Mouse (Mus musculus) C2C12 (cell line): ENCODE measurements at regions not wholly inside any gene's neighbourhood (a gene's known extent, or its start where the extent isn't known, plus 50 kb on each side); places are given as distances from the start of the nearest gene placed in this dataset.
A peak's percentile ranks its signal among the peaks of the same experiment; 100 is the strongest.
"Not testable (repeated sequence)": the region's sequence is repeated elsewhere in the genome, so short reads cannot be mapped to it uniquely, and the experiment has no call there.

Experiments used
- H3K27me3 ChIP-seq: one replicate; pipeline ENCODE4 v1.6.1; 2011; ENCODE audit not compliant: control insufficient read depth, insufficient read depth, insufficient read length
- H3K36me3 ChIP-seq: one replicate; pipeline ENCODE4 v1.6.1; 2011; ENCODE audit not compliant: control insufficient read depth, insufficient read depth
- H3K4me3 ChIP-seq: one replicate; pipeline ENCODE4 v1.5.1; 2011; ENCODE audit warnings: mild to moderate bottlenecking, control low read depth; ENCODE audit not compliant: poor library complexity, insufficient read depth, severe bottlenecking
- H3K79me2 ChIP-seq: one replicate; pipeline ENCODE4 v1.6.1; 2011; ENCODE audit not compliant: control insufficient read depth, insufficient read depth
- H3K79me3 ChIP-seq: one replicate; pipeline ENCODE4 v1.6.1; 2011; ENCODE audit warnings: low read depth, control low read depth
- H3ac ChIP-seq: one replicate; pipeline ENCODE3; 2011; ENCODE audit warnings: low read depth; ENCODE audit not compliant: control insufficient read depth, insufficient read length
- CEBPB ChIP-seq: IDR thresholded peaks from one replicate; pipeline ENCODE4 v1.6.1; 2011; ENCODE audit warnings: low read depth, mild to moderate bottlenecking, control low read depth, moderate library complexity
- CTCF ChIP-seq: IDR thresholded peaks from one replicate; pipeline ENCODE4 v1.5.1; 2011; ENCODE audit not compliant: control insufficient read depth, insufficient read depth, insufficient read length
- FOSL1 ChIP-seq: IDR thresholded peaks from one replicate; pipeline ENCODE4 v1.8.0; 2011; ENCODE audit warnings: mild to moderate bottlenecking, low read length; ENCODE audit not compliant: poor library complexity, insufficient read depth, severe bottlenecking
- MAX ChIP-seq: IDR thresholded peaks from one replicate; pipeline ENCODE4 v1.6.1; 2011; ENCODE audit warnings: mild to moderate bottlenecking, control low read depth
- MYOD1 ChIP-seq: IDR thresholded peaks from one replicate; pipeline ENCODE4 v1.6.1; 2011; ENCODE audit warnings: low read depth; ENCODE audit not compliant: control insufficient read depth, insufficient read length
- MYOG ChIP-seq: IDR thresholded peaks from one replicate; pipeline ENCODE4 v1.6.1; 2011; ENCODE audit not compliant: control insufficient read depth, insufficient read length; ENCODE audit errors: extremely low read depth
- USF1 ChIP-seq: IDR thresholded peaks from one replicate; pipeline ENCODE4 v1.6.1; 2011; ENCODE audit warnings: low read depth, mild to moderate bottlenecking, control low read depth, moderate library complexity

- Histone ChIP-seq H3K27me3 (no peaks in the 10 kb centered on the region), H3K79me3 (no peaks in the 10 kb centered on the region), H3K4me3 (no peak overlapping the region), H3K79me2 (no peaks in the 10 kb centered on the region), H3ac (no peak overlapping the region), H3K36me3 (no peaks in the 10 kb centered on the region)
- TF ChIP-seq MAX (no peak), CEBPB (no peak), FOSL1 (no peak), MYOD1 (no peak), MYOG (no peak), USF1 (no peak), CTCF (no peak)
Measured at GRCm38 (mm10) chr9:5634969-5635368, 289.7 kb downstream of the Casp12 start.

- no peak overlapping the region for H3ac ChIP-seq
- no peaks in the 10 kb centered on the region for H3K79me2 ChIP-seq
- H3K79me3 ChIP-seq, result no peaks in the 10 kb centered on the region
- H3K36me3 ChIP-seq, result no peaks in the 10 kb centered on the region
- no peak for TF ChIP-seq MAX
- no peak overlapping the region for H3K4me3 ChIP-seq
- no peaks in the 10 kb centered on the region for H3K27me3 ChIP-seq
Measured at GRCm38 (mm10) chr9:5663886-5664285, 318.7 kb downstream of the Casp12 start.

- Histone ChIP-seq H3K79me3 (no peaks in the 10 kb centered on the region), H3ac (no peak overlapping the region), H3K27me3 (no peaks in the 10 kb centered on the region), H3K36me3 (no peaks in the 10 kb centered on the region), H3K79me2 (no peaks in the 10 kb centered on the region), H3K4me3 (no peak overlapping the region)
- TF ChIP-seq CTCF, result no peak
- TF ChIP-seq FOSL1, result no peak
- TF ChIP-seq USF1, result no peak
- TF ChIP-seq MYOG, result no peak
- TF ChIP-seq MYOD1, result no peak
- TF ChIP-seq CEBPB, result no peak
- TF ChIP-seq MAX, result no peak
Measured at GRCm38 (mm10) chr9:5673551-5673950, 328.3 kb downstream of the Casp12 start.

GRCm38 (mm10) chr9:5708482-5708881 is 363.3 kb downstream of the Casp12 start:
- H3K4me3 ChIP-seq, result no peak overlapping the region
- no peak for TF ChIP-seq MYOD1
- TF ChIP-seq FOSL1, result no peak
- TF ChIP-seq MYOG, result no peak
- TF ChIP-seq MAX, result no peak
- TF ChIP-seq CTCF, result no peak
- no peak for TF ChIP-seq CEBPB
- no peak for TF ChIP-seq USF1
- no peak overlapping the region for H3ac ChIP-seq
- no peaks in the 10 kb centered on the region for H3K36me3 ChIP-seq
- H3K79me3 ChIP-seq, result no peaks in the 10 kb centered on the region
- no peaks in the 10 kb centered on the region for H3K79me2 ChIP-seq
- no peaks in the 10 kb centered on the region for H3K27me3 ChIP-seq

- Histone ChIP-seq H3K36me3 (no peaks in the 10 kb centered on the region), H3K79me3 (no peaks in the 10 kb centered on the region), H3K4me3 (no peak overlapping the region), H3K27me3 (no peaks in the 10 kb centered on the region), H3ac (no peak overlapping the region), H3K79me2 (no peaks in the 10 kb centered on the region)
- no peak for TF ChIP-seq USF1
- TF ChIP-seq CTCF, result no peak
- no peak for TF ChIP-seq MYOD1
- no peak for TF ChIP-seq CEBPB
- no peak for TF ChIP-seq FOSL1
- TF ChIP-seq MYOG, result no peak
- TF ChIP-seq MAX, result no peak
Measured at GRCm38 (mm10) chr9:5709480-5709879, 364.2 kb downstream of the Casp12 start.

GRCm38 (mm10) chr9:5718585-5718984 is 373.4 kb downstream of the Casp12 start:
- not testable (repeated sequence) for H3K4me3 ChIP-seq, H3K79me2 ChIP-seq, H3K36me3 ChIP-seq, H3K27me3 ChIP-seq, H3ac ChIP-seq, H3K79me3 ChIP-seq
- TF ChIP-seq CEBPB, result peak; percentile 70
